Mouse (Mus musculus) forebrain, postnatal 0 days (tissue): ENCODE results near the gene Cs. TPM values are rescaled to one million over a fixed set of nuclear protein-coding genes. Genes with fewer than 3 reads are reported as not detected.

Source experiments
- ATAC-seq: fragments of 200-750 bp; cut with Nextera tagmentation; 2 replicates; pipeline ENCODE4 v1.8.0; 2017; ENCODE audit warnings: mild to moderate bottlenecking, moderate library complexity
- DNase-seq: peaks from one replicate; pipeline ENCODE4 v3.0.0-alpha.2; 2015
- H3K27ac ChIP-seq: fragments of 300-500 bp; sonication (generic); 2 replicates; pipeline ENCODE4 v1.5.1; 2014; ENCODE audit warnings: low read depth, mild to moderate bottlenecking, antibody characterized with exemption, low read length, moderate library complexity, mixed read lengths
- H3K27me3 ChIP-seq: fragments of 300-500 bp; sonication (generic); 2 replicates; pipeline ENCODE4 v1.6.1; 2014; ENCODE audit warnings: mild to moderate bottlenecking, low read length, mixed read lengths; ENCODE audit not compliant: insufficient read depth
- H3K36me3 ChIP-seq: fragments of 300-500 bp; sonication (generic); 2 replicates; pipeline ENCODE4 v1.6.1; 2014; ENCODE audit warnings: mild to moderate bottlenecking, moderate library complexity; ENCODE audit not compliant: insufficient read depth
- H3K4me1 ChIP-seq: fragments of 300-500 bp; sonication (generic); 2 replicates; pipeline ENCODE4 v1.6.1; 2014; ENCODE audit warnings: antibody characterized with exemption; ENCODE audit not compliant: insufficient read depth
- H3K4me2 ChIP-seq: fragments of 300-500 bp; sonication (generic); 2 replicates; pipeline ENCODE4 v1.6.1; 2014; ENCODE audit warnings: low read depth, mild to moderate bottlenecking, moderate library complexity
- H3K4me3 ChIP-seq: fragments of 300-500 bp; sonication (generic); 2 replicates; pipeline ENCODE4 v1.5.1; 2014; ENCODE audit warnings: low read depth, low read length, mixed read lengths
- H3K9ac ChIP-seq: fragments of 300-500 bp; sonication (generic); 2 replicates; pipeline ENCODE4 v1.6.1; 2014; ENCODE audit warnings: mild to moderate bottlenecking
- H3K9me3 ChIP-seq: fragments of 300-500 bp; sonication (generic); 2 replicates; pipeline ENCODE4 v1.6.1; 2016; ENCODE audit warnings: low read length
- CTCF ChIP-seq: sonication (generic); IDR thresholded peaks from 2 replicates; pipeline ENCODE4 v1.5.1; 2016; ENCODE audit warnings: antibody characterized with exemption, control low read depth, low read depth
- WGBS: fragments of 180-500 bp; shearing (Covaris S2); extraction: QIAGEN DNeasy Blood & Tissue Kit; methylation state at CpG from one replicate; pipeline ENCODE4 v1.1.7; 2014; 5-methylcytosine and 5-hydroxymethylcytosine counted together
- microRNA-seq, 2 experiments: library from miRNA; unstranded; fragments of <30 nt; microRNA quantifications; one replicate each; pipeline ENCODE4; 2016
- polyA plus RNA-seq: library from polyadenylated mRNA; unstranded; fragments of >200 nt; fragmentation: Nextera tagmentation; extraction: Ambion mirVana; gene quantifications from 2 replicates; pipeline ENCODE4 v1.2.1, GENCODE M21; 2015
- total RNA-seq: library from RNA; depleted of rRNA; stranded (reverse); fragments of >200 nt; gene quantifications from 2 replicates; pipeline ENCODE4 v1.2.3, GENCODE M21; 2014; rRNA removed

Gene Cs
- total and polyA plus RNA-seq, 2 experiments from 2014 or later = 250 to 255 TPM

DNA sequence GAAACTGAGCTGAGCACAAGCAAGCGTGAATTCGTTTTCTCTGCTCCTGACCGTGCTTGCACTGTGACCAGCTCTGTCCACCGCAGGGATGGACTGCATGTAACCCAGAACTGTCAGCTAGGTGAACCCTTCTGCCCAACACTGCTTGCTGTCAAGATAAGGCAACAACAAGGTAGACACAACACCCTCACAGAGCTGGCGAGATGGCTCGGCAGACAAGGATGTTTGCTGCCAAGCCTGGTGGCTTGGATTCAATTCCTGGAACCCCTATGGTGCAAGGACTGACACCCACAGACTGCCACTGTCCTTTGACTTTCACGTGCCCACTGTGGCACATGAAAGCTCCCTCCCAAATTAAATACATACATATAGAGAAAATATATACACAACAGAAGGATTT is 66.4 kb downstream of the Cs start:
- no peak for TF ChIP-seq CTCF
- DNase-seq (no peak), ATAC-seq (no peak)
- H3K36me3 ChIP-seq = peaks cover 15% of the 10 kb centered on the region
- no peaks in the 10 kb centered on the region for H3K27me3 ChIP-seq
- H3K4me3 ChIP-seq = no peak overlapping the region
- no peak overlapping the region for H3K4me2 ChIP-seq
- H3K27ac ChIP-seq = no peak overlapping the region
- H3K9me3 ChIP-seq = no peaks in the 10 kb centered on the region
- H3K4me1 ChIP-seq = peaks cover 7% of the 10 kb centered on the region
- 83% methylated on average over 7 of the region's 7 CpGs for WGBS
- no peak overlapping the region for H3K9ac ChIP-seq

DNA sequence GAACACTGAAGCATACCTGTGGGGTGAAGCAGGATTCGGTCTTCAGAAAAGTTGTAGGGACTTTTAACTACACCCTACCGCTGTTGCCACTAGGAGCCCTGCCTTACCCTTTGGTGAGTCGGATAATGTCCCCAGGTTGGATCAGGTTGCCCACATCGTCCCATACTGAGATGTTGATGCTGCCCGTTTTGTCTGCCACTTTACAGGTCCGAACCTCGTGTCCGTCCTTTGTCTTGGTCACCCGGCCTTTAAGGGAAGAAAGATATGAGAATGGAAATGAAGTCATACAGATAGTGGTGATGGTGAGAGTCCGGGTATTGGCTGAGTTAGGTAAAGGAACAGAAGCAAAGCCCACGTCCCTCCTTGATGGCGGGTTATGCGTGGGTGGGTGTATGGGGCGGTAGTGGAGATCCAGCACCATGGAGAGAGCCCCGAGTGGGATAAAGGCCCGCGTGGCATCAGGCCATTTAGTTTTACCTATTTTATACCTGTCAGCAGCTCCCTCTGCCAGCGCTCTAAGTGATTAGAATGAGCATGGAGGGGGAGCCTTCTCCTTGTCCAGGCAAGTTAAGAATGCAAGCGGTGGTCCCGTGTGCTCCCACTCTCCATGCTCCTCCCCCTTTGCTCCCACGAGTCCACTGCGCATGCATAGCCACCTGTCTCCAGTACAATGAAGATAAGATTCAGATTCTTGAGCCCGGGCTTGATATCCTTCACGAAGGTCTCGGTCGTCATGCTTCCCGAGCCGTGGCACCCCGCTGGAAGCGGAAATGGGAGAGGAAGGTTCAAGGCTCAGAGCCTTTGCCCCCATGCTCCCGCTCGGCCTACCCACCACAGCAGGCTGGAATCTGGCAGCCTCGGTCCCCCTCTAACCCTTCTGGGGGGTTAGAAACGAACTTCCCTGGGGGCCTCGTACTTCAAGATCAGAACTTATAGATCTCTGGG is 71.3 kb downstream of the Cs start:
- peaks cover 15% of the 10 kb centered on the region for H3K36me3 ChIP-seq
- 16% methylated on average over 35 of the region's 35 CpGs for WGBS
- H3K9me3 ChIP-seq = no peaks in the 10 kb centered on the region
- peak overlapping the region; percentile 76 for H3K9ac ChIP-seq
- peak overlapping the region; percentile 78 for H3K27ac ChIP-seq
- DNase-seq (peak; percentile 73), ATAC-seq (peak; percentile 19; the same call in 1 of the 2 replicates)
- H3K27me3 ChIP-seq = no peaks in the 10 kb centered on the region
- no peak for TF ChIP-seq CTCF
- H3K4me2 ChIP-seq = peak overlapping the region; percentile 74
- peaks cover 24% of the 10 kb centered on the region for H3K4me1 ChIP-seq
- peak overlapping the region; percentile 99 for H3K4me3 ChIP-seq

DNA sequence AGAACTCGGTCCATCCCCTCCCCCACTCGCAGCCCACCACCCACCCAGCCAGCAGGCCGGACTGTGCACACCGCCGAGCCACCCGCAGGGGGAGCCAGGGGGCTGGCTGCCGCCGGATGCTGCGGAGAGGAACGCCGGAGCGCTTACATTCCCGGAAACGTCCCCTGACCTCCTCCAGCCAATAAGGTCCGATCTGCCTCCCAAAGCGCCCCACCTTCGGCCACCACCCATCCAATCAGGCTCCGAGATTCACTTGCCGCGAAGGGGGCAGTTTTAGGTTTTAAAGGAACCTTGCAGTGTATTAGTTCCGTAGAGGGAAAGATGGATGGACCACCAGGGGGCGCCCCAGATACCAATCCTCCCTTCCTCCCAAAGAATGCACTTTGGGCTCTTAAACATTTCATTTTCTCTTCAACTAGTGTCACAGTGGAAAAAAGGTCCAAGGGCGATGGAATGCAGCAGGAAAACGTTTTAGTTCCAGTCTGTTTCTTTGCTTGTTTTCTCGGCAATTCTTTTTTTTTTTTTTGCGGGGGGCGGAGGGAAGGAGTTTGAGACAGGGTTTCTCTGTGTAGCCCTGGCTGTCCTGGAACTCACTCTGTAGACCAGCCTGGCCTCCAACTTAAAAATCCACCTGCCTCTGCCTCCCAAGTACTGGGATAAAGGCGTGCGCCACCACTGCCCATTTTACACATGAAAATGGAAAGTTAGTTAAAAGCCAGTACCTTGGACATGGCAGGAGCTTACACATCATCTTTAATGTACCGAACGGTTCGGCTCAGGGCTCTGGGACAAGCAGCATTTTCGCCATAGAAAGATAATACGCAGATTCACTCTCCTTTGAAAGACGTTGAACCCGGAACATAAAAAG is 72.4 kb downstream of the Cs start:
- Histone ChIP-seq H3K27ac (peak overlapping the region; percentile 97), H3K27me3 (no peaks in the 10 kb centered on the region), H3K4me3 (peak overlapping the region; percentile 99), H3K36me3 (peaks cover 24% of the 10 kb centered on the region), H3K4me2 (peak overlapping the region; percentile 95), H3K9me3 (no peaks in the 10 kb centered on the region), H3K9ac (peak overlapping the region; percentile 76), H3K4me1 (peaks cover 24% of the 10 kb centered on the region)
- peak; percentile 98 for DNase-seq
- peak; percentile 88 for ATAC-seq
- WGBS = 4% methylated on average over 36 of the region's 36 CpGs
- peak; percentile 79 for TF ChIP-seq CTCF

DNA sequence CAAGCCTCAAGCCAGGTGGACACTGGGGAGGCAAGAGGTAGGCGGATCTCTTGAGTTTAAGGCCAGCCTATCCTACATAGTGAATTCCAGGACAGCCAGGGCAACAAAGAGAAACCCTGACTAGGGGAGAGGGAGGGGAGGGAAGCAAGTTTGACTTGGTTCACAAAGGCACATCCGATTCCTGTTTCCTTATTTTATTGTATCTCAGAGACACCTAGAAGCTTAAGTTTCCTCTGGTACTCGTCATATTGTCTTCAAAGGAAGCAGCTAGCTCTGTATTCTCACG is 73.0 kb downstream of the Cs start:
- Histone ChIP-seq H3K4me3 (peak overlapping the region; percentile 99), H3K4me1 (peaks cover 24% of the 10 kb centered on the region), H3K27me3 (no peaks in the 10 kb centered on the region), H3K9me3 (no peaks in the 10 kb centered on the region), H3K36me3 (peaks cover 29% of the 10 kb centered on the region), H3K4me2 (peak overlapping the region; percentile 95), H3K27ac (peak overlapping the region; percentile 97), H3K9ac (peak overlapping the region; percentile 94; the same call in 1 of the 2 replicates)
- ATAC-seq = no peak
- WGBS = 26% methylated on average over 4 of the region's 4 CpGs
- no peak for TF ChIP-seq CTCF
- DNase-seq = no peak

DNA sequence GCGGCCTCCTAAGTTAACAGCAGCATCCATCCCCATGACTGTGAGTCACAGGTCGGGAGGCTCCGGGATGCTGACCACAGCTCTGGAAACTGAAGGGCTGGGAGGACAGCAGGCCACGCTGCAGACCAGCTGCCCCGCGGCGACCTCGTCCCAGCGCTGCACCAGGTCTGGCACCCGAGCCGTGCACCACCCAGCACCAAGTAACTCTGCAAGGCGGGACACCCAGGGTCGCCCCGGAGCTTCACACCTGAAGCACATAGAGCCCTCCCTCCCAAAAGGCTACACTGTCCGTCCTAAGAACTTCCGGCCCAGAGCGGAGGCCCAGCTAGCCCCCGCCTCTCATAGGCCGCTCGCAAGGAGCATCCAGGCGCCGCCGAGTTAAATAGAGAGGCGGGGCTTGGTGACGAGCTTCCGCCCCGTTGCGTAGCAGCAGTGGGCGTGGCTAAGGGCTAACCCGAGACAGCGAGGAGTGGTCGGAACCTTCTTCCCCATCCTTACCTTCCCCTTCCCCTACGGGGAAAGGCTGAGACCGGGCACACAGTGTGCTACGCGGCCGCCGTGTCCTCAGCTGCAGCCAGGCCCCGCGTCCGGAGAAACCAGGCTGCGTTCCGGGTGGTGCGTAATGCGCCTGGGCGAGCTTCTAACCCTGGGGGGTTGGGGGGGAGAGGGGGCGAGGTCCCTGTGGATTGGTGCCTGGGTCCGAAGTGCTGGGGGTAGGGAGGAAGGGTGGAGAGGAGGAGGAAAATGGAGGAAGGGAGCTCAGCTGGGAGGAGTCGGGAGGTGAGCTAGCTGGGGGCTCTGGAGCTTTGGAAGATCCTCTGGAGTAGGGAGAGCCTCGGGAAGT is 73.9 kb downstream of the Cs start, which contains the start of the genes Nabp2 and Rnf41:
Gene Nabp2 (minus strand): TSS at position 282 of the 844 bp plus-strand sequence.
Gene Rnf41 (plus strand): TSS at position 447 of the 844 bp plus-strand sequence.
- ATAC-seq (peak; percentile 89), DNase-seq (peak; percentile 98)
- under 1% methylated on average over 50 of the region's 50 CpGs for WGBS
- Histone ChIP-seq H3K4me2 (peak within 1 kb of the TSS; percentile 95), H3K4me1 (peaks cover 24% of the 10 kb centered on the region), H3K27ac (peak within 1 kb of the TSS; percentile 97), H3K9ac (peak within 1 kb of the TSS; percentile 94), H3K36me3 (peaks cover 29% of the 10 kb centered on the region), H3K27me3 (no peaks in the 10 kb centered on the region), H3K9me3 (no peaks in the 10 kb centered on the region), H3K4me3 (peak within 1 kb of the TSS; percentile 99)
- no peak for TF ChIP-seq CTCF

DNA sequence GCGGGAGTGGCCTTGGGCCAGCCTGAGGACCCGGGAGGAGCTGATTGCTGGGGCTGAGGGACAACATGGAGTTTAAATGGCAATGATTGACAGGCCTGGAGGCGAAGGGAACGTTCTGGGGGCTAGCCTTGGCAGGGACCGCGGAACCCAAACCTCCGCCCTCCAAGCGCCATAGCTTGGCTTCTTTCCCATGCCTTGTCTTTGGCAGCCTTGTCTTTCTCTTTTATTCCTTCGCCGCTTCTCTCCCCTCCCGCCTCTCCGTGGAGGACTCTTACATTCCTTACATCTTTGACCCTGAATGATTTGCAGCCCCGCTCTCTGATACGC is 74.5 kb downstream of the Cs start:
- Histone ChIP-seq H3K4me3 (peak overlapping the region; percentile 99), H3K4me1 (peaks cover 24% of the 10 kb centered on the region), H3K36me3 (peaks cover 32% of the 10 kb centered on the region), H3K27me3 (no peaks in the 10 kb centered on the region), H3K27ac (peak overlapping the region; percentile 97), H3K9ac (peak overlapping the region; percentile 94), H3K9me3 (no peaks in the 10 kb centered on the region), H3K4me2 (peak overlapping the region; percentile 95)
- DNase-seq (peak; percentile 57), ATAC-seq (no peak)
- WGBS = 0% methylated on average over 14 of the region's 14 CpGs
- TF ChIP-seq CTCF = no peak

Small RNA genes within 50 kb of the gene (microRNA-seq; reads per million reads assigned to microRNA genes)
- 0 reads per million in 2 experiments for gene Gm25361
- gene Gm26308 = 0 to 0.12 reads per million in 2 experiments
- 0.12 to 0.39 reads per million in 2 experiments for gene Mir6914
- 0.73 to 2.7 reads per million in 2 experiments for gene Mir6915

Other genes with a start within 250 kb of the Cs start
- gene Baz2a, start 246.2 kb upstream of the Cs start, total RNA-seq = 9.3 and 10.0 TPM in 2 replicates
- 3.8 and 7.0 TPM in 2 replicates for gene Baz2a, start 246.2 kb upstream of the Cs start, polyA plus RNA-seq
- 6.3 and 9.9 TPM in 2 replicates for gene Rbms2, start 157.4 kb upstream of the Cs start, total RNA-seq
- 4.7 and 5.6 TPM in 2 replicates for gene Rbms2, start 157.4 kb upstream of the Cs start, polyA plus RNA-seq
- gene Gls2, start 143.3 kb upstream of the Cs start, total RNA-seq = 1.00 and 2.1 TPM in 2 replicates
- 1.1 and 1.2 TPM in 2 replicates for gene Gls2, start 143.3 kb upstream of the Cs start, polyA plus RNA-seq
- 20.7 and 20.8 TPM in 2 replicates for gene Spryd4, start 125.9 kb upstream of the Cs start, total RNA-seq
- gene Spryd4, start 125.9 kb upstream of the Cs start, polyA plus RNA-seq = 19.6 and 22.7 TPM in 2 replicates
- 0.05 TPM in 1 of 2 replicates, not detected in the other for gene Mip, start 111.9 kb upstream of the Cs start, total RNA-seq
- not detected in 2 replicates for gene Mip, start 111.9 kb upstream of the Cs start, polyA plus RNA-seq
- 9.3 and 11.7 TPM in 2 replicates for gene Timeless, start 105.7 kb upstream of the Cs start, total RNA-seq
- 7.7 and 9.9 TPM in 2 replicates for gene Timeless, start 105.7 kb upstream of the Cs start, polyA plus RNA-seq
- not detected in 2 replicates for gene Apon, start 83.6 kb upstream of the Cs start, total RNA-seq
- not detected in 2 replicates for gene Apon, start 83.6 kb upstream of the Cs start, polyA plus RNA-seq
- gene Apof, start 69.1 kb upstream of the Cs start, total RNA-seq = 0.38 and 0.54 TPM in 2 replicates
- gene Apof, start 69.1 kb upstream of the Cs start, polyA plus RNA-seq = 0.12 and 0.26 TPM in 2 replicates
- gene Stat2, start 67.2 kb upstream of the Cs start, total RNA-seq = 7.2 and 8.1 TPM in 2 replicates
- gene Stat2, start 67.2 kb upstream of the Cs start, polyA plus RNA-seq = 6.8 and 10.3 TPM in 2 replicates
- gene Il23a, start 39.0 kb upstream of the Cs start, total RNA-seq = 0.31 TPM in 1 of 2 replicates, not detected in the other
- not detected in 2 replicates for gene Il23a, start 39.0 kb upstream of the Cs start, polyA plus RNA-seq
- 14.9 and 20.0 TPM in 2 replicates for gene Pan2, start 34.4 kb upstream of the Cs start, total RNA-seq
- 9.6 and 11.9 TPM in 2 replicates for gene Pan2, start 34.4 kb upstream of the Cs start, polyA plus RNA-seq
- 50.1 and 57.5 TPM in 2 replicates for gene Cnpy2, start 15.3 kb upstream of the Cs start, total RNA-seq
- 179 and 205 TPM in 2 replicates for gene Cnpy2, start 15.3 kb upstream of the Cs start, polyA plus RNA-seq
- gene Coq10a, start 31.3 kb downstream of the Cs start, total RNA-seq = 34.0 and 41.6 TPM in 2 replicates
- gene Coq10a, start 31.3 kb downstream of the Cs start, polyA plus RNA-seq = 48.2 and 50.0 TPM in 2 replicates
- gene Ankrd52, start 39.4 kb downstream of the Cs start, total RNA-seq = 22.3 and 32.6 TPM in 2 replicates
- 4.7 and 7.7 TPM in 2 replicates for gene Ankrd52, start 39.4 kb downstream of the Cs start, polyA plus RNA-seq
- gene Slc39a5, start 63.5 kb downstream of the Cs start, total RNA-seq = 0.24 and 0.69 TPM in 2 replicates
- 0.10 and 0.42 TPM in 2 replicates for gene Slc39a5, start 63.5 kb downstream of the Cs start, polyA plus RNA-seq
- 82.2 and 90.1 TPM in 2 replicates for gene Nabp2, start 73.8 kb downstream of the Cs start, total RNA-seq
- gene Nabp2, start 73.8 kb downstream of the Cs start, polyA plus RNA-seq = 158 and 159 TPM in 2 replicates
- 118 and 129 TPM in 2 replicates for gene Rnf41, start 73.9 kb downstream of the Cs start, total RNA-seq
- 95.9 and 108 TPM in 2 replicates for gene Rnf41, start 73.9 kb downstream of the Cs start, polyA plus RNA-seq
- gene Smarcc2, start 121.5 kb downstream of the Cs start, total RNA-seq = 197 and 223 TPM in 2 replicates
- 117 and 134 TPM in 2 replicates for gene Smarcc2, start 121.5 kb downstream of the Cs start, polyA plus RNA-seq
- gene Myl6, start 156.4 kb downstream of the Cs start, total RNA-seq = 694 and 855 TPM in 2 replicates
- 844 and 972 TPM in 2 replicates for gene Myl6, start 156.4 kb downstream of the Cs start, polyA plus RNA-seq
- 23.7 and 31.4 TPM in 2 replicates for gene Myl6b, start 161.0 kb downstream of the Cs start, total RNA-seq
- gene Myl6b, start 161.0 kb downstream of the Cs start, polyA plus RNA-seq = 4.5 and 4.8 TPM in 2 replicates
- gene Esyt1, start 188.1 kb downstream of the Cs start, total RNA-seq = 9.9 and 14.8 TPM in 2 replicates
- gene Esyt1, start 188.1 kb downstream of the Cs start, polyA plus RNA-seq = 4.4 and 5.3 TPM in 2 replicates
- gene Zc3h10, start 210.0 kb downstream of the Cs start, total RNA-seq = 15.0 and 20.6 TPM in 2 replicates
- 12.7 and 12.8 TPM in 2 replicates for gene Zc3h10, start 210.0 kb downstream of the Cs start, polyA plus RNA-seq
- 877 and 1,605 TPM in 2 replicates for gene Rpl41, start 211.6 kb downstream of the Cs start, total RNA-seq
- 2,439 and 3,234 TPM in 2 replicates for gene Rpl41, start 211.6 kb downstream of the Cs start, polyA plus RNA-seq
- gene Pa2g4, start 228.3 kb downstream of the Cs start, total RNA-seq = 119 and 122 TPM in 2 replicates
- 128 and 135 TPM in 2 replicates for gene Pa2g4, start 228.3 kb downstream of the Cs start, polyA plus RNA-seq